Mouse (Mus musculus): ENCODE measurements around the gene Adra1d.

- TF ChIP-seq POLR2A (IDR thresholded peaks at IDR 0.05; ENCODE audit: insufficient read depth, low read depth, low read length) (no peak), CTCF (IDR thresholded peaks at IDR 0.05; ENCODE audit: insufficient read depth, low read depth, low read length) (no peak)
Measured at GRCm38 (mm10) chr2:131557896-131558295, 4.2 kb downstream of the Adra1d start.
